Mouse (Mus musculus): ENCODE data around the gene Gdpgp1.

DNA sequence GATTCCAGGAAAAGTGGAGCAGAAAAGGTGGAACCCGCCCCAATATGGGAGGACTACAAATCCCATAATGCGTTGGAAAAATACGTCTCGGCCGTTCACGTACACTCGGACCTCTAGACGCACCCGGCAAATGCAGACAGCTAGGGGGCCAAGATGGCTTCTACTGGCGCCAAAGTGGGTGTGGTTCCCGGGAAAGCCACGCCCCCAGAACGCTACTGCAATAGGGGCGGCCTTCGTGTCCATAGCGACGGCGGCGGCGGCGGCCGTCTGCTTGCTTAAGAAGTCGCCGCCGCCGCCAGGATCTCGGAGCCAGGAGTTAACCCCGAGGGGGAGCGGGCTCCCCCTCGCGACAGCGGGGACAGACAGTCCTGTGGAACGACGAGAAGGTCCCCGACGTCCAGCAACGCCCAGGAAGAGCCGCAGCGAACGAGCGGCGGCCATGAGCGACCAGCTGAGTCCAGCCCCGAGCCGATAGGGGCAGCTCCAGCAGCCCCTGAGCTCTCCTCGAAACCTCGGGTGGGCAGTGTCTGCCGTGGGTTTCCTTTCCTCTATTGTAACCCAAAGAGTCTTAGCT, 13.6 kb downstream of the Gdpgp1 start, which contains the start of gene Ttll13:
- TF ChIP-seq CTCF (IDR thresholded peaks at IDR 0.05; ENCODE audit: low read depth) (peak; percentile 69), EP300 (optimal IDR thresholded peaks at IDR 0.05) (no peak)
